ENCODE assay signal across 27 mouse cellular contexts in the genomic region with DNA sequence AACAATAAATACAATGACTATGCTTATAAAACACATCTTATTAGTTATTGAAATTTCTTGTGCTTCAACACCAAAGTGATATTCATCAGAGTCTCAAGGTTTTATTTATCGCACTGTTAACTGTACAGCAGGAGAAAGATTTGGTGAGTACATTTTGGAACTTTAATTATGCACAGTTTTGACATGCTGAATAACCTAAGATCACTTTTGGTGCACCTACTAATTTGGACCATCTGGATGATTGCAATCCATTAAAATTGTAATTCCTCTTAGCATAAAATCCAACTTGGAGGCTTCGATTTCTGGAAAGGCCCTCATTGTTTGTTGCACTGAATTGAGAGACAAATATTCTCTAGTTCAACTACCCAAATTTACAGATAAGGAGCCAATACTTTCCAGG.
"Had no signal": no experiment of that assay in that cellular context is flagged by ENCODE, and none has a peak within 500 bp of the region (broad histone marks: within the 10 kb centered on the region; RNA-seq: fewer than 3 reads in every experiment).

No protein-coding gene starts in this region.

- H3K27ac ChIP-seq: gastrocnemius, adult 2 months; heart, embryonic 10.5 days; hindbrain, embryonic 10.5 days; hindbrain, embryonic 12.5 days; hindbrain, embryonic 14.5 days; intestine, embryonic 15.5 days; layer of hippocampus, adult 2 months; left cerebral cortex, adult 2 months; limb, embryonic 13.5 days; limb, embryonic 15.5 days; liver, embryonic 12.5 days; liver, embryonic 14.5 days had no signal

- H3K9me3 ChIP-seq: heart, embryonic 10.5 days; heart, embryonic 12.5 days; hindbrain, embryonic 10.5 days; hindbrain, embryonic 12.5 days; intestine, embryonic 15.5 days; limb, embryonic 13.5 days; limb, embryonic 15.5 days; liver, embryonic 12.5 days had no signal

- ATAC-seq: hindbrain, embryonic 16.5 days; inflammation-experienced regulatory T-cells, adult 6 months; intestine, embryonic 15.5 days; intestine, postnatal 0 days; liver, embryonic 12.5 days had no signal

- H3K36me3 ChIP-seq: heart, embryonic 10.5 days; heart, embryonic 12.5 days; hindbrain, embryonic 10.5 days; hindbrain, embryonic 12.5 days; intestine, embryonic 15.5 days; limb, embryonic 13.5 days; limb, embryonic 15.5 days; liver, embryonic 12.5 days had no signal

- DNase-seq: gastrocnemius, adult 2 months; gastrocnemius, postnatal 10 days; gastrocnemius, postnatal 25 days; heart, adult 18-20 months; heart, postnatal 10 days; heart, postnatal 4 days; kidney, adult 18-20 months; kidney, adult 8-10 months; kidney, postnatal 10 days; kidney, postnatal 25 days; kidney, postnatal 4 days; left cerebral cortex, postnatal 4 days had no signal

- H3K9ac ChIP-seq: heart, embryonic 12.5 days; hindbrain, embryonic 12.5 days; hindbrain, embryonic 14.5 days; intestine, embryonic 15.5 days; limb, embryonic 13.5 days; limb, embryonic 15.5 days; liver, embryonic 12.5 days; liver, embryonic 14.5 days had no signal

- H3K4me1 ChIP-seq: heart, embryonic 10.5 days; heart, embryonic 12.5 days; hindbrain, embryonic 10.5 days; hindbrain, embryonic 12.5 days; intestine, embryonic 15.5 days; limb, embryonic 13.5 days; limb, embryonic 15.5 days; liver, embryonic 12.5 days had no signal

- H3K27me3 ChIP-seq: heart, embryonic 12.5 days; hindbrain, embryonic 12.5 days; intestine, embryonic 15.5 days; limb, embryonic 13.5 days; limb, embryonic 15.5 days; liver, embryonic 12.5 days had no signal

- H3K4me3 ChIP-seq: gastrocnemius, adult 2 months; heart, embryonic 10.5 days; heart, embryonic 12.5 days; hindbrain, embryonic 10.5 days; hindbrain, embryonic 12.5 days; intestine, embryonic 15.5 days; layer of hippocampus, adult 2 months; left cerebral cortex, adult 2 months; limb, embryonic 13.5 days; limb, embryonic 15.5 days; liver, embryonic 12.5 days had no signal

- H3K4me2 ChIP-seq: heart, embryonic 12.5 days; hindbrain, embryonic 12.5 days; hindbrain, embryonic 14.5 days; intestine, embryonic 15.5 days; limb, embryonic 13.5 days; limb, embryonic 15.5 days; liver, embryonic 12.5 days had no signal
